Mouse (Mus musculus) small intestine, adult 2 months (tissue): ENCODE results near the gene Cdc37l1.

Experiments
- CTCF ChIP-seq: fragments of 200-500 bp; IDR thresholded peaks from 2 replicates; pipeline ENCODE4 v1.5.1; 2012; ENCODE audit warnings: low read depth, mild to moderate bottlenecking, control low read depth, inconsistent platforms, low read length, moderate library complexity, mixed read lengths; ENCODE audit not compliant: insufficient replicate concordance, insufficient read length; ENCODE audit errors: extremely low read depth
- POLR2A ChIP-seq: fragments of 200-500 bp; IDR thresholded peaks from 2 replicates; pipeline ENCODE4 v1.6.1; 2012; ENCODE audit warnings: low read depth, mild to moderate bottlenecking, control low read depth, inconsistent platforms, low read length, moderate library complexity

DNA sequence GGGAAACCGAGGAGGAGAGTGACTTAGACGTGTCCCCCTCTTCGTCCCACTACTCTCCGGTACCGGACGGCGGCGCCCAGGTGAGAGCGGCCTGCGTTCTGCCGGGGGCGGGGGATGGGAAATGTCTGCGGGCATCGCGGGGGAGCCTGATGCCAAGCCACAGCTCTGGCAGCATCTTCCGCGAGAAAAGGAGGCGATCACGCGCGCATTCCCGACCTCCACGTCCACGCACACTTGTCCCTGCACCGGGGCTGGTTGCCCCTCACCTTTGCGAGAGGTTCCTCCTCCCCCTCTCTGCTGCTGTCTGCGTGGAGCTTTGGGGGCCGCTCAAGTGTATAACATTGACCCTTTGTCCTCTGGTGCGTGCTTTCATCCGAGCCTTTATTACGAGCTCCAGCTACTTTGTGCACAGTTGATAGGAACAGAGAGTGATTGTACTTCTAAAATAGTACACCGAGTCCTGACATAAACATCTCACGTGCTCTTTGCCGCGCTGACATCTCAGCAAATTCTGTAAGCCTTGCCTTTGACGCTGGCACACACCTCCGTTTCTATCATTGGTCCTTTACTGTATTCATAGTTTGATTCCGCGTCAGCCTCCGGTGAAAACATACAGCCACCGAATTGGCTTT, 554 bp downstream of the Cdc37l1 start:
- no peak for TF ChIP-seq CTCF
- no peak for TF ChIP-seq POLR2A
